Mouse (Mus musculus): Measurements from ENCODE around the gene Olfr76.
"Not testable (repeated sequence)": the region's sequence is repeated elsewhere in the genome, so short reads cannot be mapped to it uniquely, and the experiment has no call there.

The Olfr76 gene

GRCm38 (mm10) chr19:12123103-12123502, at the start of gene Olfr76:
Gene Olfr76 (minus strand): TSS chr19:12123203.
- no peak for DNase-seq

GRCm38 (mm10) chr19:12170062-12170599, 47.1 kb upstream of the Olfr76 start, which contains the start of gene Olfr1555-ps1:
Gene Olfr1555-ps1 (minus strand): TSS chr19:12170112.
- not testable (repeated sequence) for DNase-seq

GRCm38 (mm10) chr19:12145452-12145851, 22.4 kb upstream of the Olfr76 start:
- no peak for DNase-seq

GRCm38 (mm10) chr19:12143356-12143755, 20.4 kb upstream of the Olfr76 start:
- DNase-seq = no peak

GRCm38 (mm10) chr19:12134289-12134688, 11.3 kb upstream of the Olfr76 start:
- DNase-seq = no peak

- DNase-seq = no peak
These were observed 6.5 kb downstream of the Olfr76 start for GRCm38 (mm10) chr19:12116464-12116863.

- DNase-seq = no peak
These were observed 7.2 kb downstream of the Olfr76 start, which contains the start of gene Olfr1428 for GRCm38 (mm10) chr19:12115797-12116196. Gene Olfr1428 (minus strand): TSS chr19:12115897.

- DNase-seq = no peak
These were observed 9.2 kb downstream of the Olfr76 start for GRCm38 (mm10) chr19:12113807-12114206.

- no peak for DNase-seq
These were observed 18.5 kb downstream of the Olfr76 start for GRCm38 (mm10) chr19:12104541-12104940.

- DNase-seq = no peak
These were observed 19.8 kb downstream of the Olfr76 start, which contains the start of gene Olfr1427 for GRCm38 (mm10) chr19:12103234-12103633. Gene Olfr1427 (minus strand): TSS chr19:12103334.

GRCm38 (mm10) chr19:12091913-12092312, 31.1 kb downstream of the Olfr76 start, which contains the start of gene Olfr1426:
Gene Olfr1426 (minus strand): TSS chr19:12092013.
- DNase-seq = no peak

- not testable (repeated sequence) for DNase-seq
These were observed 45.4 kb downstream of the Olfr76 start, which contains the start of gene Olfr1425 for GRCm38 (mm10) chr19:12077631-12078030. Gene Olfr1425 (minus strand): TSS chr19:12077731.

GRCm38 (mm10) chr19:12069546-12069945, 53.5 kb downstream of the Olfr76 start:
- not testable (repeated sequence) for DNase-seq
